Mouse (Mus musculus) spleen, adult 2 months (tissue): ENCODE data around the gene Atp8a1. TPM values are rescaled to one million over a fixed set of nuclear protein-coding genes. Genes with fewer than 3 reads are reported as not detected.
"Not testable (repeated sequence)": the region's sequence is repeated elsewhere in the genome, so short reads cannot be mapped to it uniquely, and the experiment has no call there.

Source experiments
- DNase-seq, 2 experiments: peaks; one replicate each; pipeline versions ENCODE4 v3.0.0 to v3.0.0-alpha.2; 2012 to 2021; ENCODE audit warnings: low spot score in 2 of 2, low read depth in 1 of 2
- H3K27ac ChIP-seq: fragments of 200-500 bp; 2 replicates; pipeline ENCODE4 v1.5.1; 2012; ENCODE audit warnings: low read length, inconsistent platforms; ENCODE audit not compliant: insufficient read depth
- H3K27me3 ChIP-seq: fragments of 200-500 bp; 2 replicates; pipeline ENCODE4 v1.6.1; 2012; ENCODE audit warnings: mild to moderate bottlenecking, moderate library complexity, low read length, inconsistent platforms; ENCODE audit not compliant: control insufficient read depth, insufficient read depth
- H3K36me3 ChIP-seq: fragments of 200-500 bp; 2 replicates; pipeline ENCODE4 v1.6.1; 2012; ENCODE audit warnings: mild to moderate bottlenecking, low read length, inconsistent platforms; ENCODE audit not compliant: control insufficient read depth, insufficient read depth
- H3K4me1 ChIP-seq: fragments of 200-500 bp; 2 replicates; pipeline ENCODE4 v1.6.1; 2011; ENCODE audit warnings: inconsistent platforms; ENCODE audit not compliant: control insufficient read depth, insufficient read depth, insufficient read length
- H3K4me3 ChIP-seq: fragments of 200-500 bp; 2 replicates; pipeline ENCODE4 v1.5.1; 2011; ENCODE audit warnings: mild to moderate bottlenecking, inconsistent platforms; ENCODE audit not compliant: insufficient read depth, insufficient read length; ENCODE audit errors: extremely low read depth
- CTCF ChIP-seq: fragments of 200-500 bp; IDR thresholded peaks from 2 replicates; pipeline ENCODE4 v1.5.1; 2011; ENCODE audit warnings: mild to moderate bottlenecking, inconsistent platforms; ENCODE audit not compliant: insufficient read depth, insufficient read length, insufficient replicate concordance; ENCODE audit errors: extremely low read depth
- POLR2A ChIP-seq: fragments of 200-500 bp; IDR thresholded peaks from 2 replicates; pipeline ENCODE4 v1.6.1; 2011; ENCODE audit warnings: low read depth, low read length, inconsistent platforms
- WGBS: fragments of 180-500 bp; shearing (Covaris S2); methylation state at CpG from one replicate; pipeline ENCODE4 v1.1.7; 2018; 5-methylcytosine and 5-hydroxymethylcytosine counted together
- polyA plus RNA-seq: library from polyadenylated mRNA; depleted of rRNA; stranded (reverse); fragments of >200 nt; gene quantifications from 2 replicates; pipeline ENCODE4 v1.2.3, GENCODE M21; 2012

Gene Atp8a1
- polyA plus RNA-seq, 1 experiment = 24.6 TPM

DNA sequence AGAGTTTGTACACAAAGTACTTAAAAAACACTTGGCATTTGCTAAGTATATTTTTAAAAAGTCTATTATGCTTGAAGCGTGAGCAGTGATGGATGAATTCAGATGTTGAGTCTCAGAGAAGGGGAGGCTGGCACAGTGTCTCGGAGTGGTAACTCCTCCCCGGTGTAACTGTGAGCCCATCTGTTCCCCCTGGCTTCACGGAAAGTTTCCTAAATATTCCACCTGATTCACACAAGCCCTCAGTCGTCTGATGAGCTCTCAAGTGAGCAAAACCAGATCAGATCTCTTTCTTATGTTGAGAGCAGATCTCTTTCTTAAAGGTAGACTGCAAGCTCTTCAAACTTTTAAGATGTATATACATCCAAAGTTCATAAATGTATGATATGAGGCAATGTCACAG, 27.8 kb downstream of the Atp8a1 start:
- 90% methylated on average over 5 of the region's 5 CpGs for WGBS
- H3K36me3 ChIP-seq = no peaks in the 10 kb centered on the region
- H3K4me1 ChIP-seq = peaks cover 17% of the 10 kb centered on the region

DNA sequence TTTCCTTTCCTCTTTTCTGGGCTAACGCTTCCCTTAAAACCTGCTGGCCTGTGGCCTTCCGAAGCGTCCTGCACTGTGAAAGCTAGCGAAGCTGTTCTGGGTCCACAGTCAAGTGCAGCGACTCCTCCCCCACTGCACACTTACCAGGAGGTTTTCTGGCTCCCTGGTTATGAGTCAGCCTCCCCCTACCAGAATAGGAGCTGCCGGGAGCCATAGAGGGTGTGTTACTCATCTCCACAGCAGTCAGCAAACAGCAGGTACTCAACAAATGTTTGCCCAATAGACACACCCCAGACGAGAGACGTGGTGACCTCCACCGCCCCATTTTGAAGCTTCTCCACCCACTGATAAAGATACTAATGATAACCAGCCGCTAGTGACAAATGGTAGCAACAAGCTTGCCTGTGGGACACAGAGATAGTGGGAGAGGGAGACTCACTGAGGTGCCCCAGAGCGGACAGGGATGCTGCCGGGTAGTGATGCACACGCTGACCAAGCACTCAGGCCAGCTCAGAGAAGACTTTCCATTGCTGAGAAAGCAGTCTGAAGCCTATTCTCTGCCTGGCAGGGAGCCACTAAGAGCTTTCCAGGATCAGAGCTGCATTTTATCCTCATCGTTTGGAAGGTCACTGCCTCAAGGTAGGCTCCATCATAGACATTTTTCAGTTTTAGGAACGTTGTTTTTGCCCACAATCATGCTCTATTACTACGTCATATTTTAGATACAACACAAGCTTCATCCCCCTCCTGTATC, 31.5 kb downstream of the Atp8a1 start:
- Histone ChIP-seq H3K4me3 (peak overlapping the region; percentile 11; the same call in 1 of the 2 replicates), H3K36me3 (peaks cover 7% of the 10 kb centered on the region), H3K4me1 (peaks cover under 1% of the 10 kb centered on the region; the same call in 1 of the 2 replicates), H3K27me3 (no peaks in the 10 kb centered on the region), H3K27ac (peak overlapping the region; percentile 26; the same call in 1 of the 2 replicates)
- DNase-seq = no peak
- no peak for TF ChIP-seq POLR2A
- TF ChIP-seq CTCF = no peak
- WGBS = 71% methylated on average over 16 of the region's 16 CpGs

More for the DNA sequence above, 27.8 kb downstream of the Atp8a1 start:
- Histone ChIP-seq H3K27me3 (no peaks in the 10 kb centered on the region), H3K4me3 (no peak overlapping the region), H3K27ac (no peak overlapping the region)
- DNase-seq = no peak
- no peak for TF ChIP-seq POLR2A
- no peak for TF ChIP-seq CTCF

DNA sequence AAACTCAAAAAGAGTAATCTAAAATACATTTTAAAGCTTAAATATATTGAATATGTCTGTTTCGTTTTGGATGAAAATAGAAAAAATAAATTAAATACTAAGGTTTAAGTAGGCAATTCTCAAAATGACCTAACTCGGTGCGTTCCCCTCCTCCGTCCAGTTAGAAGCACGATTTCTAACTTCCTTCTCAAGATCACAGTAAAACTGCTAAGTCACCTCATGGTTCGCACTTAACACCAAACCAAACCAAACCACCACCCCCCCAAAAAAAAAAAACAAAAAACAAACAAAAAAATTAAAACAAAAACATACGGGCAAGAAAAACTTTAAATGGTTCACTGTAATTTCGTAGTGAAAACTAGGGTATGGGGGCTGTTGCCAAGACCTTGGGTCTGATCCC, 32.2 kb downstream of the Atp8a1 start:
- WGBS = 60% methylated on average over 8 of the region's 8 CpGs
- DNase-seq, H3K27ac ChIP-seq, H3K27me3 ChIP-seq, H3K36me3 ChIP-seq, H3K4me1 ChIP-seq: not testable (repeated sequence)
- peak overlapping the region; percentile 11; the same call in 1 of the 2 replicates for H3K4me3 ChIP-seq

DNA sequence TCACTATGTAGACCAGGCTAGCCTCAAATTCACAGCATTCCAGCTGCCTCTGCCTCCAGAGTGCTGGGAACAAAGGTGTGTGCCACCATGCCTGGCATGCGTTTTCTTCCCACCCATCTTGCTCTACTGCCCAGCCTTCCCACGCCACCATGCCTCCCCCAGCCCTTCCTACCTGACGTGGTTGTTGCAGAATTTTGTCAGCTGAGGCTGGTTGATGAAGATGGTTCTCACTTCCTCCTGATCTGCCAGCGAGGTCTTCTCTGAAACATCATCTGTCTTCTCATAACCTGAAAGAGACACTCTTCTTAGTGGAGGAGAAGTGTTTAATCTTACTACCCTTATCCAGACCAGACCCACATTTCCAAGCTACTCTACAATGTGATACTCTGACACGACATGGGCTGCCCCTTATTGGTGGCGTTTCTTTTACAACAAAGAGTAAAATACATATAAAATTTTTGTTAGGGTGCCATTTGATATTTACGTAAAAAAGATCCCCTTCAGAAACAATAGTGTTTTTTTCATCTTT, 32.7 kb downstream of the Atp8a1 start:
- DNase-seq = no peak
- Histone ChIP-seq H3K4me3 (no peak overlapping the region), H3K27me3 (no peaks in the 10 kb centered on the region), H3K4me1 (no peaks in the 10 kb centered on the region), H3K36me3 (peaks cover 7% of the 10 kb centered on the region), H3K27ac (peak overlapping the region; percentile 9; the same call in 1 of the 2 replicates)
- TF ChIP-seq CTCF = no peak
- TF ChIP-seq POLR2A = no peak
- 64% methylated on average over 7 of the region's 7 CpGs for WGBS

DNA sequence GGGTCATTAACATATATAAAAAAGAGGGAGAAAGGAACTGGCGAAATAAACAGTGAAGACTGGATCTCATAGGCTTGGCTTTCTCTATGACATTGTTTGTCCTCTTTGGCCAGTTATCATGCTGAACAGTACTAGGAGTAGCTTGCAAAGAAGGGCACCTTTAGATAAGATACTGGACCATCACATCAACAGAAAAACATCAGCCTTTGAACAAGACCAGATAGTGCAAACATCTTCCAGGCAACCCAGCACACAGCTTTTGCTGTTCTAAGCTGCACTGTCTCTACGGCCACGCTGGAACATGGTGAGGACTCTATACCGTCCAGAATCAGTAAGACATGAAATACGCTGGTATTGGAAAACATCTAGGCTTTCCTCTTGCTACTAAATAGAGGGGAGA, 33.9 kb downstream of the Atp8a1 start:
- Histone ChIP-seq H3K27ac (no peak overlapping the region), H3K36me3 (peaks cover 12% of the 10 kb centered on the region), H3K27me3 (no peaks in the 10 kb centered on the region), H3K4me1 (no peaks in the 10 kb centered on the region), H3K4me3 (no peak overlapping the region)
- TF ChIP-seq CTCF (no peak), POLR2A (no peak)
- no peak for DNase-seq
- 88% methylated on average over 5 of the region's 5 CpGs for WGBS

DNA sequence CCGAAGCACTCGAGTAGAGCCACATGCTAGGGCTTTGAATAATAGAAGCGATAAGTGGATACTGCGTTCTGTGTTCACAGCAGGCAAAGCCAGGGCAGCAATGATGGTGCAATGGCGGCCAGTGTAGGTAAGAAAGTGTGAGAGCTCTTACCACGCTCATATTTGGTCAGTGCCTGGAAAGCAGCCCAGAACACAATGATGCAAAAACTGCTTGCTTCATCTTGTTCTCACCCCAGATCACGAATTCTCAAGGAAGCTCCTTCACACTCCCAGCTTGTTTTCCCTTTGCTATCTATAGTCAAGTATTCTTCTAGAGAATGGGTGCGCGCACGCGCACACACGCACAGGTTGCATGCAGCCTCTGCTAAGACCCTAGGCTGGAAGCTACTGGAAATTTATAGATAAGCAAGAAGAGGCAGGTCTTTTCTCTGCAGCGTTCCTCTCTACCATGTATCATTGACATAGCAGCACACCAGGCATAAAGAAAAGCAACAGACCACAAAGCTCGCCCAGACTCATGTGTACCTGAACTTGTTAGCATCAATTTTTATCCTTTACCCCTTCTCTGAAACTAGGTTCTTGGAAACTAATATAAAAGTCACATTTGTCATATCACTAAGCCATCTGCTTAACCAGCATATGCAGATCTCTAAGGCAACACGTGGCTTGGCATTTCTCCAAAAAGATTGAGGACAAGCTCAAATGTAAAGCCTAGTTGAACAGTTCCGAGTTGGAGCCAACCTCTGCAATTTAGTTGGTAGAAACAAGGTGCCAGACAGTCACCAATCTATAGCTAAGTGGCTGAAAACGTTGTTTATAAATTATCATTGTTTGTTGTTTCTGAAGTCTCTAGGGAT, 44.8 kb downstream of the Atp8a1 start:
- Histone ChIP-seq H3K4me3 (no peak overlapping the region), H3K27me3 (no peaks in the 10 kb centered on the region), H3K4me1 (no peaks in the 10 kb centered on the region), H3K27ac (no peak overlapping the region), H3K36me3 (peaks cover 8% of the 10 kb centered on the region)
- TF ChIP-seq POLR2A (no peak), CTCF (no peak)
- DNase-seq = no peak
- 75% methylated on average over 17 of the region's 17 CpGs for WGBS
